In genomic region chr2:140242398-140242797, GRCm38 (mm10) we compare ENCODE assay signal across 19 mouse cellular contexts.
"Had no signal": no experiment of that assay in that cellular context is flagged by ENCODE, and none has a peak within 500 bp of the region (broad histone marks: within the 10 kb centered on the region; RNA-seq: fewer than 3 reads in every experiment).

No protein-coding gene starts in this region.

- DNase-seq: kidney, adult 2 months; kidney, postnatal 10 days; kidney, postnatal 36 days; layer of hippocampus, postnatal 36 days; liver, embryonic 13.5 days; lung, adult 2 months; lung, postnatal 14 days; lung, postnatal 4 days; retina, postnatal 1 day; right cerebral cortex, postnatal 25 days; spleen, adult 18-20 months; thymus, adult 18-20 months; thymus, postnatal 36 days had no signal

- H3K27me3 ChIP-seq: kidney, embryonic 15.5 days; liver, embryonic 13.5 days; neural tube, embryonic 13.5 days; stomach, embryonic 15.5 days had no signal

- H3K4me1 ChIP-seq: kidney, embryonic 15.5 days; liver, embryonic 13.5 days; neural tube, embryonic 13.5 days; stomach, embryonic 15.5 days had no signal

- H3K36me3 ChIP-seq: kidney, embryonic 15.5 days; liver, embryonic 13.5 days; neural tube, embryonic 13.5 days; stomach, embryonic 15.5 days had no signal

- H3K9ac ChIP-seq: kidney, embryonic 15.5 days; liver, embryonic 13.5 days; neural tube, embryonic 13.5 days; stomach, embryonic 15.5 days had no signal

- H3K9me3 ChIP-seq: kidney, embryonic 15.5 days; liver, embryonic 13.5 days; neural tube, embryonic 13.5 days; stomach, embryonic 15.5 days had no signal

- H3K4me2 ChIP-seq: kidney, embryonic 15.5 days; liver, embryonic 13.5 days; neural tube, embryonic 13.5 days; stomach, embryonic 15.5 days had no signal

- ATAC-seq: intestine, postnatal 0 days had no signal

- H3K27ac ChIP-seq: kidney, embryonic 15.5 days; left cerebral cortex, adult 2 months; liver, embryonic 13.5 days; neural tube, embryonic 13.5 days; stomach, embryonic 15.5 days had no signal

- H3K4me3 ChIP-seq: kidney, embryonic 15.5 days; left cerebral cortex, adult 2 months; liver, embryonic 13.5 days; myocyte; neural tube, embryonic 13.5 days; stomach, embryonic 15.5 days had no signal
